Mouse (Mus musculus) embryonic facial prominence, embryonic 13.5 days (tissue): ENCODE data around the gene Olfr830. TPM values are rescaled to one million over a fixed set of nuclear protein-coding genes. Genes with fewer than 3 reads are reported as not detected.
"Not testable (repeated sequence)": the region's sequence is repeated elsewhere in the genome, so short reads cannot be mapped to it uniquely, and the experiment has no call there.

Experiments
- ATAC-seq: fragments of 200-750 bp; cut with Nextera tagmentation; 2 replicates; pipeline ENCODE4 v1.8.0; 2017; ENCODE audit warnings: low read depth; ENCODE audit not compliant: insufficient number of reproducible peaks, insufficient read depth, low FRiP score, low TSS enrichment
- H3K27ac ChIP-seq: fragments of 300-500 bp; sonication (generic); 2 replicates; pipeline ENCODE4 v1.5.1; 2015; ENCODE audit warnings: moderate library complexity, mild to moderate bottlenecking, inconsistent platforms
- H3K27me3 ChIP-seq: fragments of 300-500 bp; sonication (generic); 2 replicates; pipeline ENCODE4 v1.6.1; 2015; ENCODE audit warnings: mild to moderate bottlenecking, inconsistent platforms
- H3K36me3 ChIP-seq: fragments of 300-500 bp; sonication (generic); 2 replicates; pipeline ENCODE4 v1.6.1; 2015; ENCODE audit warnings: mild to moderate bottlenecking, inconsistent platforms
- H3K4me1 ChIP-seq: fragments of 300-500 bp; sonication (generic); 2 replicates; pipeline ENCODE4 v1.6.1; 2015; ENCODE audit warnings: inconsistent platforms
- H3K4me2 ChIP-seq: fragments of 300-500 bp; sonication (generic); 2 replicates; pipeline ENCODE4 v1.6.1; 2015; ENCODE audit warnings: moderate library complexity, mild to moderate bottlenecking, inconsistent platforms
- H3K4me3 ChIP-seq: fragments of 300-500 bp; sonication (generic); 2 replicates; pipeline ENCODE4 v1.5.1; 2015; ENCODE audit warnings: mild to moderate bottlenecking, inconsistent platforms
- H3K9ac ChIP-seq: fragments of 300-500 bp; sonication (generic); 2 replicates; pipeline ENCODE4 v1.6.1; 2015; ENCODE audit warnings: mild to moderate bottlenecking, inconsistent platforms
- H3K9me3 ChIP-seq: fragments of 300-500 bp; sonication (generic); 2 replicates; pipeline ENCODE4 v1.6.1; 2016; ENCODE audit warnings: inconsistent platforms
- WGBS: fragments of 180-500 bp; shearing (Covaris S2); methylation state at CpG from one replicate; pipeline ENCODE4 v1.1.7; 2015; ENCODE audit warnings: mixed read lengths; 5-methylcytosine and 5-hydroxymethylcytosine counted together
- polyA plus RNA-seq: library from polyadenylated mRNA; unstranded; fragments of >200 nt; fragmentation: Nextera tagmentation; extraction: Ambion mirVana; gene quantifications from 2 replicates; pipeline ENCODE4 v1.2.1, GENCODE M21; 2015

Gene Olfr830
- polyA plus RNA-seq: not detected in 2 replicates

GRCm38 (mm10) chr9:18874393-18874792 lies at the start of gene Olfr830:
Olfr830 (plus strand) TSS chr9:18874693.
- H3K36me3 ChIP-seq: no peaks in the 10 kb centered on the region
- no peak within 1 kb of the TSS for H3K4me3 ChIP-seq
- no peak within 1 kb of the TSS for H3K9ac ChIP-seq
- H3K4me2 ChIP-seq: no peak within 1 kb of the TSS
- no peaks in the 10 kb centered on the region for H3K4me1 ChIP-seq
- H3K27ac ChIP-seq: no peak within 1 kb of the TSS
- no peaks in the 10 kb centered on the region for H3K27me3 ChIP-seq
- ATAC-seq: no peak
- no peaks in the 10 kb centered on the region for H3K9me3 ChIP-seq

DNA sequence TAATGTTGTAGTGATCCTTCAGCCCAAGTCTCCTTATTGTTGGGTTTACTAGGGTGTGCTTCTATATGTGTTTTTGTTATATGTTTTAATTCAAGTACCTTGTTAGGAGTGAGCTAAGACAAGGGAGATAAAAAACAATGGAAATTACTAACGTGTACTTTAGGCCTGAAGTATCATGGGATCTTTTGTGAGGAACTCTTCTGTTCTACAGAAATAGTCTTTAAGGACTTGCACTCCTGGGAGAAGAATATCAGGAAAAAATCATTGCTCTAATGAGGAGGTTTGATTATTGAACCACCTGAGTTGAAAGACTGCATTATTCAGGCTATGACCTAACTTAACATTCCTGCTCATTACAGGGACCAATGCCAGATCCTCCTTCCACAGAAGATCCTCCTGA lies 19.9 kb upstream of the Olfr830 start, which contains the start of gene Olfr829:
Olfr829 (plus strand) TSS at position 301 of the 400 bp plus-strand sequence.
- 59% methylated on average over 1 of the region's 1 CpGs for WGBS
- H3K9me3 ChIP-seq: no peaks in the 10 kb centered on the region; the same call in 1 of the 2 replicates

GRCm38 (mm10) chr9:18907699-18908098 lies 33.2 kb downstream of the Olfr830 start:
- H3K4me3 ChIP-seq, H3K9me3 ChIP-seq, H3K4me2 ChIP-seq, ATAC-seq, H3K36me3 ChIP-seq, H3K27me3 ChIP-seq, H3K27ac ChIP-seq, H3K4me1 ChIP-seq, H3K9ac ChIP-seq: not testable (repeated sequence)
- WGBS: 66% methylated on average over 2 of the region's 2 CpGs

More for the DNA sequence above, 19.9 kb upstream of the Olfr830 start, which contains the start of gene Olfr829:
- no peak within 1 kb of the TSS for H3K4me3 ChIP-seq
- H3K4me2 ChIP-seq: no peak within 1 kb of the TSS
- no peaks in the 10 kb centered on the region for H3K4me1 ChIP-seq
- H3K36me3 ChIP-seq: no peaks in the 10 kb centered on the region
- no peak within 1 kb of the TSS for H3K9ac ChIP-seq
- no peaks in the 10 kb centered on the region for H3K27me3 ChIP-seq
- H3K27ac ChIP-seq: no peak within 1 kb of the TSS
- no peak for ATAC-seq

- H3K9me3 ChIP-seq, H3K4me3 ChIP-seq, ATAC-seq, H3K4me2 ChIP-seq, H3K27ac ChIP-seq, H3K4me1 ChIP-seq, H3K27me3 ChIP-seq, H3K36me3 ChIP-seq, H3K9ac ChIP-seq: not testable (repeated sequence)
- 76% methylated on average over 16 of the region's 16 CpGs for WGBS
These were observed 53.4 kb downstream of the Olfr830 start for GRCm38 (mm10) chr9:18927921-18928320.

Other genes with a start within 250 kb of the Olfr830 start
- gene Muc16, start 200.2 kb upstream of the Olfr830 start, polyA plus RNA-seq: not detected in 2 replicates
- 0.07 TPM in 1 of 2 replicates, not detected in the other for gene Olfr24, start 110.7 kb upstream of the Olfr830 start, polyA plus RNA-seq
- gene Olfr828, start 55.2 kb upstream of the Olfr830 start, polyA plus RNA-seq: not detected in 2 replicates
- not detected in 2 replicates for gene Olfr829, start 19.8 kb upstream of the Olfr830 start, polyA plus RNA-seq
- not detected in 2 replicates for gene Olfr832, start 62.4 kb downstream of the Olfr830 start, polyA plus RNA-seq
- not detected in 2 replicates for gene Olfr834, start 113.3 kb downstream of the Olfr830 start, polyA plus RNA-seq
- not detected in 2 replicates for gene Olfr835, start 158.0 kb downstream of the Olfr830 start, polyA plus RNA-seq
- not detected in 2 replicates for gene Olfr836, start 245.7 kb downstream of the Olfr830 start, polyA plus RNA-seq